Mouse (Mus musculus): ENCODE measurements at regions not wholly inside any gene's neighbourhood (a gene's known extent, or its start where the extent isn't known, plus 50 kb on each side); places are given as distances from the start of the nearest gene placed in this dataset.

- no peak overlapping the region for H3K4me3 ChIP-seq (ENCODE audit: insufficient read depth, poor library complexity, severe bottlenecking)
- H3K79me3 ChIP-seq (ENCODE audit: low read depth), result no peaks in the 10 kb centered on the region
- H3K79me2 ChIP-seq (ENCODE audit: control insufficient read depth, insufficient read depth), result no peaks in the 10 kb centered on the region
- no peak for TF ChIP-seq FOSL1 (IDR thresholded peaks at IDR 0.05; ENCODE audit: insufficient read depth, low read length, poor library complexity, severe bottlenecking)
- no peak for TF ChIP-seq USF1 (IDR thresholded peaks at IDR 0.05; ENCODE audit: low read depth)
- TF ChIP-seq CTCF (IDR thresholded peaks at IDR 0.05; ENCODE audit: control insufficient read depth, insufficient read depth, insufficient read length), result no peak
- no peak for TF ChIP-seq CEBPB (IDR thresholded peaks at IDR 0.05; ENCODE audit: low read depth)
- TF ChIP-seq MAX (IDR thresholded peaks at IDR 0.05), result no peak
- TF ChIP-seq MYOD1 (IDR thresholded peaks at IDR 0.05; ENCODE audit: control insufficient read depth, insufficient read length, low read depth), result no peak
- TF ChIP-seq MYOG (IDR thresholded peaks at IDR 0.05; ENCODE audit: control insufficient read depth, extremely low read depth, insufficient read length), result no peak
- H3ac ChIP-seq (ENCODE audit: control insufficient read depth, insufficient read length, low read depth), result no peak overlapping the region
- H3K36me3 ChIP-seq (ENCODE audit: control insufficient read depth, insufficient read depth), result no peaks in the 10 kb centered on the region
- no peaks in the 10 kb centered on the region for H3K27me3 ChIP-seq (ENCODE audit: control insufficient read depth, insufficient read depth, insufficient read length)
Observed at GRCm38 (mm10) chr6:143287322-143287721, 120.3 kb downstream of the Etnk1 start.

- Histone ChIP-seq H3K36me3 (ENCODE audit: control insufficient read depth, insufficient read depth) (no peaks in the 10 kb centered on the region), H3K4me3 (ENCODE audit: insufficient read depth, poor library complexity, severe bottlenecking) (no peak overlapping the region), H3ac (ENCODE audit: control insufficient read depth, insufficient read length, low read depth) (no peak overlapping the region), H3K27me3 (ENCODE audit: control insufficient read depth, insufficient read depth, insufficient read length) (no peaks in the 10 kb centered on the region), H3K79me2 (ENCODE audit: control insufficient read depth, insufficient read depth) (no peaks in the 10 kb centered on the region), H3K79me3 (ENCODE audit: low read depth) (no peaks in the 10 kb centered on the region)
- TF ChIP-seq MAX (IDR thresholded peaks at IDR 0.05), result no peak
Observed at GRCm38 (mm10) chr6:143288491-143289130, 121.6 kb downstream of the Etnk1 start.

- no peaks in the 10 kb centered on the region for H3K79me3 ChIP-seq (ENCODE audit: low read depth)
- TF ChIP-seq CEBPB (IDR thresholded peaks at IDR 0.05; ENCODE audit: low read depth) (no peak), MYOD1 (IDR thresholded peaks at IDR 0.05; ENCODE audit: control insufficient read depth, insufficient read length, low read depth) (no peak), MYOG (IDR thresholded peaks at IDR 0.05; ENCODE audit: control insufficient read depth, extremely low read depth, insufficient read length) (no peak)
- no peaks in the 10 kb centered on the region for H3K79me2 ChIP-seq (ENCODE audit: control insufficient read depth, insufficient read depth)
- no peak overlapping the region for H3K4me3 ChIP-seq (ENCODE audit: insufficient read depth, poor library complexity, severe bottlenecking)
- no peaks in the 10 kb centered on the region for H3K27me3 ChIP-seq (ENCODE audit: control insufficient read depth, insufficient read depth, insufficient read length)
- no peak overlapping the region for H3ac ChIP-seq (ENCODE audit: control insufficient read depth, insufficient read length, low read depth)
- no peaks in the 10 kb centered on the region for H3K36me3 ChIP-seq (ENCODE audit: control insufficient read depth, insufficient read depth)
Observed at GRCm38 (mm10) chr6:143293648-143294047, 126.6 kb downstream of the Etnk1 start.

GRCm38 (mm10) chr6:143298391-143298790, 131.4 kb downstream of the Etnk1 start:
- Histone ChIP-seq H3K4me3 (ENCODE audit: insufficient read depth, poor library complexity, severe bottlenecking) (no peak overlapping the region), H3K27me3 (ENCODE audit: control insufficient read depth, insufficient read depth, insufficient read length) (no peaks in the 10 kb centered on the region), H3K79me2 (ENCODE audit: control insufficient read depth, insufficient read depth) (no peaks in the 10 kb centered on the region), H3K79me3 (ENCODE audit: low read depth) (no peaks in the 10 kb centered on the region), H3K36me3 (ENCODE audit: control insufficient read depth, insufficient read depth) (no peaks in the 10 kb centered on the region), H3ac (ENCODE audit: control insufficient read depth, insufficient read length, low read depth) (no peak overlapping the region)
- TF ChIP-seq USF1 (IDR thresholded peaks at IDR 0.05; ENCODE audit: low read depth), result no peak
- no peak for TF ChIP-seq CEBPB (IDR thresholded peaks at IDR 0.05; ENCODE audit: low read depth)
- no peak for TF ChIP-seq MAX (IDR thresholded peaks at IDR 0.05)
- TF ChIP-seq FOSL1 (IDR thresholded peaks at IDR 0.05; ENCODE audit: insufficient read depth, low read length, poor library complexity, severe bottlenecking), result no peak
- no peak for TF ChIP-seq CTCF (IDR thresholded peaks at IDR 0.05; ENCODE audit: control insufficient read depth, insufficient read depth, insufficient read length)
- TF ChIP-seq MYOG (IDR thresholded peaks at IDR 0.05; ENCODE audit: control insufficient read depth, extremely low read depth, insufficient read length), result no peak
- TF ChIP-seq MYOD1 (IDR thresholded peaks at IDR 0.05; ENCODE audit: control insufficient read depth, insufficient read length, low read depth), result no peak

- H3ac ChIP-seq (ENCODE audit: control insufficient read depth, insufficient read length, low read depth), result no peak overlapping the region
- H3K79me2 ChIP-seq (ENCODE audit: control insufficient read depth, insufficient read depth), result no peaks in the 10 kb centered on the region
- H3K4me3 ChIP-seq (ENCODE audit: insufficient read depth, poor library complexity, severe bottlenecking), result no peak overlapping the region
- no peaks in the 10 kb centered on the region for H3K36me3 ChIP-seq (ENCODE audit: control insufficient read depth, insufficient read depth)
- no peaks in the 10 kb centered on the region for H3K79me3 ChIP-seq (ENCODE audit: low read depth)
- TF ChIP-seq CEBPB (IDR thresholded peaks at IDR 0.05; ENCODE audit: low read depth) (no peak), MYOG (IDR thresholded peaks at IDR 0.05; ENCODE audit: control insufficient read depth, extremely low read depth, insufficient read length) (no peak), USF1 (IDR thresholded peaks at IDR 0.05; ENCODE audit: low read depth) (no peak), CTCF (IDR thresholded peaks at IDR 0.05; ENCODE audit: control insufficient read depth, insufficient read depth, insufficient read length) (no peak), MAX (IDR thresholded peaks at IDR 0.05) (no peak), MYOD1 (IDR thresholded peaks at IDR 0.05; ENCODE audit: control insufficient read depth, insufficient read length, low read depth) (no peak), FOSL1 (IDR thresholded peaks at IDR 0.05; ENCODE audit: insufficient read depth, low read length, poor library complexity, severe bottlenecking) (no peak)
- no peaks in the 10 kb centered on the region for H3K27me3 ChIP-seq (ENCODE audit: control insufficient read depth, insufficient read depth, insufficient read length)
Observed at GRCm38 (mm10) chr6:143301414-143301813, 134.4 kb downstream of the Etnk1 start.

GRCm38 (mm10) chr6:143307327-143307726, 140.3 kb downstream of the Etnk1 start:
- no peak overlapping the region for H3K4me3 ChIP-seq (ENCODE audit: insufficient read depth, poor library complexity, severe bottlenecking)
- no peaks in the 10 kb centered on the region for H3K79me2 ChIP-seq (ENCODE audit: control insufficient read depth, insufficient read depth)
- H3K27me3 ChIP-seq (ENCODE audit: control insufficient read depth, insufficient read depth, insufficient read length), result no peaks in the 10 kb centered on the region
- no peaks in the 10 kb centered on the region for H3K79me3 ChIP-seq (ENCODE audit: low read depth)
- H3ac ChIP-seq (ENCODE audit: control insufficient read depth, insufficient read length, low read depth), result no peak overlapping the region
- H3K36me3 ChIP-seq (ENCODE audit: control insufficient read depth, insufficient read depth), result no peaks in the 10 kb centered on the region
- TF ChIP-seq CTCF (IDR thresholded peaks at IDR 0.05; ENCODE audit: control insufficient read depth, insufficient read depth, insufficient read length), result no peak
- no peak for TF ChIP-seq MYOG (IDR thresholded peaks at IDR 0.05; ENCODE audit: control insufficient read depth, extremely low read depth, insufficient read length)
- TF ChIP-seq USF1 (IDR thresholded peaks at IDR 0.05; ENCODE audit: low read depth), result no peak
- TF ChIP-seq CEBPB (IDR thresholded peaks at IDR 0.05; ENCODE audit: low read depth), result no peak
- no peak for TF ChIP-seq MAX (IDR thresholded peaks at IDR 0.05)
- TF ChIP-seq MYOD1 (IDR thresholded peaks at IDR 0.05; ENCODE audit: control insufficient read depth, insufficient read length, low read depth), result no peak
- no peak for TF ChIP-seq FOSL1 (IDR thresholded peaks at IDR 0.05; ENCODE audit: insufficient read depth, low read length, poor library complexity, severe bottlenecking)
